Mouse (Mus musculus) left cerebral cortex, postnatal 14 days (tissue): ENCODE measurements around the gene Foxc1. TPM values are rescaled to one million over a fixed set of nuclear protein-coding genes. Genes with fewer than 3 reads are reported as not detected.

ENCODE experiments used
- DNase-seq, 2 experiments: peaks; one replicate each; pipeline ENCODE4 v3.0.0; 2021 to 2022; ENCODE audit warnings: low spot score in 2 of 2, mixed read lengths in 1 of 2
- intact Hi-C: fragments of 180-260 bp; cut with DNase I; formaldehyde crosslinking; loops from one replicate; pipeline ENCODE4 v1.15.1; 2025
- total RNA-seq, 2 experiments: library from RNA; stranded (reverse); gene quantifications; 2 replicates each; pipeline ENCODE4 v1.2.3; 2021

Foxc1 gene
- total RNA-seq, 2 experiments from 2014 or later, result 6.1 to 6.9 TPM

GRCm38 (mm10) chr13:31821050-31821449 is 14.6 kb downstream of the Foxc1 start:
- intact Hi-C loops, result no loop called here

GRCm38 (mm10) chr13:31823316-31823715 is 16.9 kb downstream of the Foxc1 start:
- intact Hi-C loops, result no loop called here

More at GRCm38 (mm10) chr13:31821050-31821449, 14.6 kb downstream of the Foxc1 start:
- DNase-seq, result no peak

GRCm38 (mm10) chr13:31825180-31825579 is 18.7 kb downstream of the Foxc1 start:
- DNase-seq, result no peak
- intact Hi-C loops, result no loop called here

More at GRCm38 (mm10) chr13:31823316-31823715, 16.9 kb downstream of the Foxc1 start:
- no peak for DNase-seq

- DNase-seq, result no peak
- intact Hi-C loops, result no loop called here
These were observed 20.7 kb downstream of the Foxc1 start for GRCm38 (mm10) chr13:31827160-31827559.

GRCm38 (mm10) chr13:31827820-31828332 is 21.4 kb downstream of the Foxc1 start:
- no peak for DNase-seq
- intact Hi-C loops, result no loop called here

GRCm38 (mm10) chr13:31828446-31828845 is 22.0 kb downstream of the Foxc1 start:
- intact Hi-C loops, result no loop called here
- no peak for DNase-seq

- intact Hi-C loops, result no loop called here
- DNase-seq, result no peak
These were observed 23.9 kb downstream of the Foxc1 start for GRCm38 (mm10) chr13:31830332-31830731.

GRCm38 (mm10) chr13:31835802-31836201 is 29.4 kb downstream of the Foxc1 start:
- intact Hi-C loops, result no loop called here
- DNase-seq, result no peak

DNA sequence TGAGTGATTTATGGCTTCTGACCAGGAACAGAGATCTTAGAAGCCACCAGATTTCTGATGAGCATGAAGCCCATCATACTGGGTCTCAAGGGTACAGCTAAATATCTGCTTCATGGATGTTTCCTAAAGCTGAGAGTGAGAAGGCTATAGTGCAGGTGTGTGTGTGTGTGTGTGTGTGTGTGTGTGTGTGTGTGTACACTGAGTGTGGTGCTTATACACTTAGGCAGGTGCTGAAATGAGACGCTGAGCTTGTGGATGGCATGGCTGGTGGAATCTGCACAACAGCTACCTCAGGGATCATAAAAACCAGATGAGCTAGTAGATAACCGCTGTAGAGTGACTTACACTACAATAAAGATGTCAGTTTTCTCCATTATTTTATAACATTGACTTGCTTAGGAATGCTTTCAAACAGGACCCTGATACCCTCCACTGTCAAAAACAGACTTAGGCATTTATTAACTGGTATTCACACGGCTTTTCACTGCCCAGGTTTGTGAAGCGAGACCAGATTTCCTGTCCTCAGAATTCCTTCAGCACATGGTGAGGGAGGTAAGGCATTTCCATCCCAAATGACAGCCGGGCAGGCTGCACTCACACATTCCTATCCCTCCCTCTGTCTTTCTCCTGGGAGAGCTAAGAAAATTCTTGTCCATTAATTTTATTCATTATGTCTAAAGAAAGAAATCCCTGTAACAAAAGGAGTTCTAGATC is 43.0 kb downstream of the Foxc1 start:
- DNase-seq, result no peak
- intact Hi-C loops, result no loop called here

- DNase-seq, result no peak
- intact Hi-C loops, result no loop called here
These were observed 47.1 kb downstream of the Foxc1 start for GRCm38 (mm10) chr13:31853564-31853963.

DNA sequence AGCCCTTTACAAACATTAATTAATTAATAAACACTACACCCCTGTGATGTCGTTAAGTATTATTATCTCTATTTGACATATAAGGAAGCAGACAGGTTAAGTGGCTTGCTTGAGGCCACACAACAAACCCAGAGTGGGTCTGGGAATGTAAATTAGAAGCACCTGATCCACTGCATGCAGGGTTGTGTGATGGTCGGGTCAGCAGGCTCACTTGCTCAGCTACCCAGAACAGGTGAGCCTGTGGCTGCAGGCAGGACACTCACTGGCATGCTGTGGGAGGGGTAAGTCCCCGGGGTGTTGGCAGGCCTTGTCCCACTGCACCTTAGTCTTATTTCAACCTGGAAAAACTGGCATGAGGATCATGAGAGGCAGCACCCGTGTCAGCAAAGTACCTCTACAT is 47.6 kb downstream of the Foxc1 start:
- intact Hi-C loops, result no loop called here
- no peak for DNase-seq

DNA sequence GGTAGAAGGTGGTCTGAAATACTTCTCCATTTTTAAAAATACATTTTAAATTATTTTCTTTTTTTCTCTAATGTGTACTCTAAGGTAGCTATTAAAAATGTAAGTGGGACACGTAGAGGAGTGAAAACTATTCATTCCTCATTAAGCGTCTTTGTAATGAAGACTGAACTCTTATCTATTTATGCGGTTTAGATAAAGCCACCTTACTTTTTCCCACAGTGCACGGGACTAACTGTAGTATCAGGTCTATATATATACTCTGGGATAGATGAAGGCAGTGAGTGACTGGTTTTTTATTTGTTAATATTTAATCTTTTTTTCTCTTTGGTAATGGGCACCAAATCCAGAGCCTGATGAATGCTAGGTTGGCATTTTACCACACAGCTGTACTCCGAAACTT is 53.8 kb downstream of the Foxc1 start:
- DNase-seq, result no peak
- intact Hi-C loops, result no loop called here

Other genes with a start within 250 kb of the Foxc1 start
- 1 to 10 TPM in 1 of 2 experiments, under 1 TPM in 1; 0.99 to 1.1 TPM for gene A530084C06Rik, start 247.3 kb upstream of the Foxc1 start, total RNA-seq
- gene Foxf2, start 180.8 kb upstream of the Foxc1 start, total RNA-seq, result 1 to 10 TPM; 7.8 to 9.8 TPM